Mouse (Mus musculus) stomach, embryonic 14.5 days (tissue): ENCODE results near the gene Tctn1. TPM values are rescaled to one million over a fixed set of nuclear protein-coding genes. Genes with fewer than 3 reads are reported as not detected.

Source experiments
- ATAC-seq: fragments of 200-750 bp; cut with Nextera tagmentation; 2 replicates; pipeline ENCODE4 v1.8.0; 2017; ENCODE audit warnings: low read depth, moderate TSS enrichment; ENCODE audit not compliant: insufficient number of reproducible peaks, insufficient read depth, low FRiP score
- H3K27ac ChIP-seq: fragments of 300-500 bp; sonication (generic); 2 replicates; pipeline ENCODE4 v1.5.1; 2014; ENCODE audit warnings: mild to moderate bottlenecking, low read length, moderate library complexity, mixed read lengths
- H3K27me3 ChIP-seq: fragments of 300-500 bp; sonication (generic); 2 replicates; pipeline ENCODE4 v1.6.1; 2014; ENCODE audit warnings: low read length, control low read depth, mixed read lengths; ENCODE audit not compliant: control insufficient read depth, insufficient read depth
- H3K36me3 ChIP-seq: fragments of 300-500 bp; sonication (generic); 2 replicates; pipeline ENCODE4 v1.6.1; 2014; ENCODE audit warnings: mild to moderate bottlenecking, control low read depth, low read length, moderate library complexity, mixed read lengths; ENCODE audit not compliant: control insufficient read depth, insufficient read depth
- H3K4me1 ChIP-seq: fragments of 300-500 bp; sonication (generic); 2 replicates; pipeline ENCODE4 v1.6.1; 2014; ENCODE audit warnings: low read length, control low read depth, mixed read lengths; ENCODE audit not compliant: control insufficient read depth, insufficient read depth
- H3K4me2 ChIP-seq: fragments of 300-500 bp; sonication (generic); replicated peaks from 2 replicates; pipeline ENCODE4 v1.6.1; 2014; ENCODE audit warnings: low read depth, low read length, control low read depth
- H3K4me3 ChIP-seq: fragments of 300-500 bp; sonication (generic); 2 replicates; pipeline ENCODE4 v1.5.1; 2014; ENCODE audit warnings: low read depth, low read length, control low read depth
- H3K9ac ChIP-seq: fragments of 300-500 bp; sonication (generic); replicated peaks from 2 replicates; pipeline ENCODE4 v1.6.1; 2014; ENCODE audit warnings: low read depth, mild to moderate bottlenecking, control low read depth, low read length, moderate library complexity, mixed read lengths
- H3K9me3 ChIP-seq: fragments of 300-500 bp; sonication (generic); 2 replicates; pipeline ENCODE4 v1.6.1; 2016; ENCODE audit warnings: low read depth, low read length, control low read depth; ENCODE audit not compliant: control insufficient read depth
- WGBS: fragments of 180-500 bp; shearing (Covaris S2); extraction: QIAGEN DNeasy Blood & Tissue Kit; methylation state at CpG from one replicate; pipeline ENCODE4 v1.1.7; 2014; 5-methylcytosine and 5-hydroxymethylcytosine counted together
- polyA plus RNA-seq: library from polyadenylated mRNA; unstranded; fragments of >200 nt; fragmentation: Nextera tagmentation; extraction: Ambion mirVana; gene quantifications from 2 replicates; pipeline ENCODE4 v1.2.1, GENCODE M21; 2014

Gene Tctn1
- polyA plus RNA-seq, 1 experiment from 2014 or later: 6.5 TPM

DNA sequence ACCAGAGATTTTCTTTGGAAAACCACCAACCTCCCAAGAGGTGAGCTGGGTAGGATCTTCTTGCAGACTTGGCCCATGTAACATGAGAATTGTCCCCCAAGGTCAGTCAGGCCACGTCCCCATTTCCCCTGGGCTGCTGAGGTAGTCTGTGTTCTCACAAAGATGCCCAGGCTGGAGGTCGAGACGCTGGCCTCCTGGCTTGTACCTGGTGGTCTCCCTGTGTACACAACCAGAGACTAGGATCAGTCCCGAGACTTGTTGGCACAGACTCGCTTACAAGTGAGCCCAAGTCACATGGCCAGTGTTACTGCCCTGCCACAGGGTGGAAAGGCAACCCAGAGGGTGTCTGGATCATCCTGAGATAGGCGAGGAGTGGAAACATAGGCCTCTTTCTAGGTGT lies 62.4 kb downstream of the Tctn1 start:
- WGBS: 91% methylated on average over 6 of the region's 6 CpGs
- no peak overlapping the region for H3K9ac ChIP-seq

DNA sequence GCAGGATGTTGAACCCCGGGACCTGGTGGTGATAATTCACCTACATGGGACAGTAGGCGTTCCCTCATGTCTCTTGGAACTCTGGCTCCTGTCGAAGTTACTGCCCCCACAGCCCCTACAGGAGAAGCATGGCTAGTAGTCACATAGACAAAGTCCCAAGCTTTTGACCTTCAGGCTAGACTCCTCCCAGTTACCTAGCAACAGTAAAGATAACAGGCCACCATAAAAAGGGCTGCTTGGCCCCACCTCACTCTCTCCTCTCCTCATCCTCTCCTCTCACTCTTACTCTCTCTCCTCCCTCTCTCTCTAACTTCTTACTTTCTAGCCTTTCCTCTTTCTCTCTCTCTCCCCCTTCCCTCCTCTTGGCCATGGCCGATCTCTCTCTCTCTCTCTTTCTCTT lies 63.4 kb downstream of the Tctn1 start:
- H3K4me2 ChIP-seq: no peak overlapping the region
- no peaks in the 10 kb centered on the region for H3K4me1 ChIP-seq
- H3K4me3 ChIP-seq: no peak overlapping the region
- H3K9me3 ChIP-seq: no peaks in the 10 kb centered on the region
- no peak for ATAC-seq
- H3K36me3 ChIP-seq: no peaks in the 10 kb centered on the region
- WGBS: 84% methylated on average over 4 of the region's 4 CpGs
- no peaks in the 10 kb centered on the region for H3K27me3 ChIP-seq
- H3K27ac ChIP-seq: no peak overlapping the region
- H3K9ac ChIP-seq: no peak overlapping the region

More for the DNA sequence above, 62.4 kb downstream of the Tctn1 start:
- Histone ChIP-seq H3K36me3 (no peaks in the 10 kb centered on the region), H3K4me3 (no peak overlapping the region), H3K4me2 (no peak overlapping the region), H3K9me3 (no peaks in the 10 kb centered on the region), H3K27ac (no peak overlapping the region), H3K27me3 (no peaks in the 10 kb centered on the region), H3K4me1 (no peaks in the 10 kb centered on the region)
- no peak for ATAC-seq

DNA sequence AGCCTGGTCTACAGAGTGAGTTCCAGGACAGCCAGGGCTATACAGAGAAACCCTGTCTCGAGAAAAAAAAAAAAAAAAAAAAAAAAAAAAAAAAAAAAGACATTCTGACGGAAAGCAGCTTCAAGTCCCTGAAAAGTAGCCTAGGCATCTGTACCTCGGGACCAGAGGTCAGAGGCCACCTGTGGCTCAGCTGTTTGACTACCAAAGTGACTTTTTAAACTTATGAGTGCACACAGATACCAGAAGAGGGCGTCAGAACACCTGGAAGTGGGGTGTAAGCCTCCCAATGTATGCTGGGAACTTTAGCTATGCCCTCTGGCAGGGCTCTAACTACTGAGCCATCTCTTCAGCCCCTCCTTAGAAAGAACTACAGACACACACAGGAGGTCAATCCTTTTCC lies 71.9 kb downstream of the Tctn1 start:
- no peaks in the 10 kb centered on the region for H3K9me3 ChIP-seq
- H3K27ac ChIP-seq: no peak overlapping the region
- no peaks in the 10 kb centered on the region for H3K4me1 ChIP-seq
- H3K27me3 ChIP-seq: no peaks in the 10 kb centered on the region
- no peak overlapping the region for H3K4me2 ChIP-seq
- no peak for ATAC-seq
- H3K9ac ChIP-seq: no peak overlapping the region
- no peaks in the 10 kb centered on the region for H3K36me3 ChIP-seq
- 36% methylated on average over 3 of the region's 4 CpGs for WGBS
- no peak overlapping the region for H3K4me3 ChIP-seq

DNA sequence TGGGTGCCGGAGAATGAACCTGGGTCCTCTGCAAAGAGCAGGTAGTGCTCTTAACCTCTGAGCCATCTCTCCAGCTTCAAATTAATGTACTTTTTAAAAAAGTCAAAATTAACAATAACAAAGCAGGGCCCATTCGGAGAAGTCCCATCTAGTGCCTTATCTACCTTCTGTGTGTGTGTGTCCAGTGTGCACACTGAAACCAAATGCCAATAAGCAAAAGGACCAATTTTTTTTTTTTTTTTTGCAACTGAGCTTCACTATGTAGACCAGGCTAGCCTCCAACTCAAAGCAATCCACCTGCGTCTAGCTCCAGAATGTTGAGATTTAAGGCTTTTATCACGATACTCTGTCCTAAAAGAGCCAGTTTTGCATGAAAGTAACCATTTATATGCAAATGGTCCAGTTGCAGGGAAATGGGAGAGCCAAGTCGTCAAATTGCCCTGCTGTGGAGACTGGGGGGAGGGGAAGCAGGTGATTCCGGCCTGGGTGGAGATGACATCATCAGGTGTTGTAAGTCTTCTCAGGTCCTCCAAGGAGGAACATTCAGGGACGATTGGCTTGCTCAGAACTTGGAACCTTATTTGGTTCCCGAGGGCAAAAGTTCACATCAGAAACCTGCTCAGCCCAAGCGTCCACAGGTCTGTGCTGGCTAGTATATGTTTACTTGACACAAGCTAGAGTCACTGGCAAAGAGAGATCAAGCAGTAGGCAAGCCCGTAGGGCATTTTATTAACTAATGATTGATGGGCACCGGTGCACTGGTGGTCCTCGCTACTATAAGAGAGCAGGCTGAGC lies 72.8 kb downstream of the Tctn1 start:
- Histone ChIP-seq H3K4me3 (no peak overlapping the region), H3K36me3 (no peaks in the 10 kb centered on the region), H3K4me2 (no peak overlapping the region), H3K27ac (no peak overlapping the region), H3K27me3 (no peaks in the 10 kb centered on the region), H3K9ac (no peak overlapping the region), H3K4me1 (no peaks in the 10 kb centered on the region), H3K9me3 (no peaks in the 10 kb centered on the region)
- no peak for ATAC-seq
- 59% methylated on average over 12 of the region's 12 CpGs for WGBS

DNA sequence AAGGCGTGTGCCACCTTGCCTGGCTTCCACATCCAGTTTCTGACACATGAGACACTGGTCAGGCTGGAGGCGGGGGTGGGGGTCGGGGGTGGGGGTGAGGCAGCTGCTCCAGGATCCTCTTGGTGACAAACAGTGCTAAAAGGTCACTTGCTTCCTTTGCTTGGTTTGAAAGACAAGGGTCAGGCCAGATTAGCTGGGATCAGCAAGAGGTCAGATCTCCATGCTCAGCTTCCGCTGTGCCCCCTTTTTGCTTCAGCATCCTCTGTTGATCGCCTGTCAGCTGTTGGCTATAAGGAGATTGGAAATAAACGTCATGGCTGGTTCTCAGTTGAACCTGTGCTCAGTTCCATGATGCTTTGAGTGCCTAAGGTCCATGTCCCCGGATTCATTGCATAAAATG lies 73.8 kb downstream of the Tctn1 start:
- 62% methylated on average over 7 of the region's 7 CpGs for WGBS
- ATAC-seq: no peak

DNA sequence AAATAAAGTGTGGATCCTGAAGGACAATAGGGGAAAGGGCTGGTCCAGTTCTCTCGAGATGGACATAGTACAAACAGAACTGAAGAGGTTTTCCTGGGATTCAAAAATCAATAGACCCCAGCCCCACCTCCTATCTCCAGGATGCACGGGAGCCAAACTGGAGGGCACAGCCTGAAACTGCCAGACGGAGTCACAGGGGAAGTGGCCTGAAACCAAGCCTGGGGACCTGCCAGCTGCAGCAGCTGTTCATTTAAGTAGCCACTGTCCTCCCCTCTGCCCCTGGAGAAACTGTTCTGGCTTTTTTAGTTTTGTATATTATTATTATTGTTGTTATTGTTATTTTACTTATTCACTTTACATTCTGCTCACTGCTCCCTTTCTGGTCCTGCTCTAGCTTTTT lies 75.1 kb downstream of the Tctn1 start:
- Histone ChIP-seq H3K4me3 (no peak overlapping the region), H3K4me1 (no peaks in the 10 kb centered on the region), H3K9ac (no peak overlapping the region), H3K36me3 (no peaks in the 10 kb centered on the region), H3K9me3 (no peaks in the 10 kb centered on the region), H3K27me3 (no peaks in the 10 kb centered on the region), H3K4me2 (no peak overlapping the region), H3K27ac (no peak overlapping the region)
- WGBS: 43% methylated on average over 3 of the region's 3 CpGs
- no peak for ATAC-seq

More for the DNA sequence above, 73.8 kb downstream of the Tctn1 start:
- no peaks in the 10 kb centered on the region for H3K9me3 ChIP-seq
- H3K27me3 ChIP-seq: no peaks in the 10 kb centered on the region
- H3K4me2 ChIP-seq: no peak overlapping the region
- no peak overlapping the region for H3K4me3 ChIP-seq
- no peak overlapping the region for H3K9ac ChIP-seq
- H3K4me1 ChIP-seq: no peaks in the 10 kb centered on the region
- H3K36me3 ChIP-seq: no peaks in the 10 kb centered on the region
- no peak overlapping the region for H3K27ac ChIP-seq

Other genes starting within 250 kb of the Tctn1 start
- 9.0 and 9.6 TPM in 2 replicates for gene Cux2, start 214.4 kb downstream of the Tctn1 start, polyA plus RNA-seq
- gene Myl2, start 163.5 kb downstream of the Tctn1 start, polyA plus RNA-seq: 1.7 and 2.3 TPM in 2 replicates
- not detected in 2 replicates for gene Ccdc63, start 123.6 kb downstream of the Tctn1 start, polyA plus RNA-seq
- 221 and 234 TPM in 2 replicates for gene Ppp1cc, start 106.2 kb downstream of the Tctn1 start, polyA plus RNA-seq
- gene Hvcn1, start 57.7 kb downstream of the Tctn1 start, polyA plus RNA-seq: 6.2 and 6.3 TPM in 2 replicates
- gene Pptc7, start 19.9 kb upstream of the Tctn1 start, polyA plus RNA-seq: 11.3 and 11.8 TPM in 2 replicates
- gene Rad9b, start 89.8 kb upstream of the Tctn1 start, polyA plus RNA-seq: 13.0 and 15.3 TPM in 2 replicates
- gene Vps29, start 89.9 kb upstream of the Tctn1 start, polyA plus RNA-seq: 209 and 221 TPM in 2 replicates
- gene Gpn3, start 107.4 kb upstream of the Tctn1 start, polyA plus RNA-seq: 65.7 and 67.0 TPM in 2 replicates
- gene Fam216a, start 107.9 kb upstream of the Tctn1 start, polyA plus RNA-seq: 62.9 and 64.7 TPM in 2 replicates
- 43.4 and 49.9 TPM in 2 replicates for gene Arpc3, start 127.4 kb upstream of the Tctn1 start, polyA plus RNA-seq
- gene Anapc7, start 157.2 kb upstream of the Tctn1 start, polyA plus RNA-seq: 23.3 and 29.4 TPM in 2 replicates
- gene Atp2a2, start 237.8 kb upstream of the Tctn1 start, polyA plus RNA-seq: 36.7 and 40.0 TPM in 2 replicates